In the genomic region with DNA sequence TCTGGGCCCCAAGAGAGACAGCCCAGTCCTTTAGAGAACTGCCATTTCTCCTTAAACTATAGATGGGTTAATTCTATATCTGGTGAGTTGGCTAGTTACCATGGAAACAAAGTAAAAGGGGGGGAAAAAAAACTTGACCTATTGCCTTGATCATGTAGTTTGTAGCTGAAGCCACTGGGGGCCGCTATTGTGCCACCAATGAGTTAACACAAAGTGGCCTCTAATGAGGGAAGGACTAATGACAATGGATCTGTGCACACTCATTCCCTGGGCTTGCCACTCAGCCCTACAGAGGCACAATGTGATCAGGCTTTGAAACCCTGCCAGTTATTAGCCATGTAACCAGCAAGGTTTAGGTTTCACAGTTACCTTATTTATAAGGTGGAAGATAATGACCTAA, we compare ENCODE assay signal across 8 mouse cellular contexts. TPM values are rescaled to one million over a fixed set of nuclear protein-coding genes. Genes with fewer than 3 reads are reported as not detected.
DNase-seq lines count a peak whose midpoint lies in the region; ATAC-seq and TF ChIP-seq lines count a peak whose summit lies in the region.

No protein-coding gene starts in this region.

- H3K9ac ChIP-seq in heart, adult 2 months (ENCODE audit: low read depth, low read length), result no peak overlapping the region
- 0 out of 2 replicates have a peak overlapping the region, but pooled peaks have one; percentile 1 for H3K9ac ChIP-seq in forebrain, embryonic 15.5 days (replicated peaks)

- H3K4me1 ChIP-seq in heart, adult 2 months (ENCODE audit: control insufficient read depth, insufficient read depth, low read length), result peaks cover 4% of the 10 kb centered on the region
- peaks cover 27% of the 10 kb centered on the region for H3K4me1 ChIP-seq in heart, embryonic 10.5 days
- H3K4me1 ChIP-seq in forebrain, embryonic 15.5 days, result peaks cover 40% of the 10 kb centered on the region

- 0 out of 2 replicates have a peak, but pooled peaks have one; percentile 47 for TF ChIP-seq EP300 in heart, adult 2 months (IDR thresholded peaks at IDR 0.05; ENCODE audit: insufficient read depth, low read depth, low read length)

- no peaks in the 10 kb centered on the region for H3K36me3 ChIP-seq in heart, adult 2 months (ENCODE audit: control insufficient read depth, insufficient read depth, low read length)
- H3K36me3 ChIP-seq in heart, embryonic 10.5 days, result peaks cover 4% of the 10 kb centered on the region
- no peaks in the 10 kb centered on the region for H3K36me3 ChIP-seq in forebrain, embryonic 15.5 days

- ATAC-seq in forebrain, embryonic 15.5 days (replicated peaks), result peak; percentile 56; the same call in 1 of the 2 replicates

- no peak for TF ChIP-seq POLR2A in heart, adult 2 months (IDR thresholded peaks at IDR 0.05; ENCODE audit: insufficient read depth, low read depth, low read length)

- peak; percentile 88 for TF ChIP-seq CTCF in heart, adult 2 months (IDR thresholded peaks at IDR 0.05)

- DNase-seq in heart, adult 2 months, result peak in 1 of 2 experiments; percentile 67
- no peak for DNase-seq in heart, embryonic 10.5 days (ENCODE audit: low spot score)
- DNase-seq in CD4-positive, CD25-positive, alpha-beta regulatory T cell, adult 2 months (ENCODE audit: low read depth, low spot score), result peak; percentile 82
- peak; percentile 54 for DNase-seq in brain, embryonic 18.5 days (ENCODE audit: low read depth, low spot score)
- peak; percentile 70 to 79 for DNase-seq in kidney, postnatal 25 days
- DNase-seq in mesoderm, embryonic 11.5 days (ENCODE audit: low read depth, low spot score), result peak; percentile 83
- DNase-seq in spleen, postnatal 36 days (ENCODE audit: low spot score in 2 of 2), result peak; percentile 22 to 59

- H3K79me2 ChIP-seq in heart, adult 2 months (replicated peaks; ENCODE audit: control insufficient read depth, insufficient read depth, low read length), result no peaks in the 10 kb centered on the region; the same call in 1 of the 2 replicates

- H3K9me3 ChIP-seq in heart, embryonic 10.5 days, result no peaks in the 10 kb centered on the region
- H3K9me3 ChIP-seq in forebrain, embryonic 15.5 days, result no peaks in the 10 kb centered on the region

- no peak overlapping the region for H3K27ac ChIP-seq in heart, adult 2 months
- H3K27ac ChIP-seq in heart, embryonic 10.5 days, result no peak overlapping the region
- H3K27ac ChIP-seq in forebrain, embryonic 15.5 days (replicated peaks), result peak overlapping the region; percentile 57

- H3K4me3 ChIP-seq in heart, adult 2 months, result no peak overlapping the region
- H3K4me3 ChIP-seq in heart, embryonic 10.5 days, result no peak overlapping the region
- H3K4me3 ChIP-seq in forebrain, embryonic 15.5 days, result no peak overlapping the region

- WGBS in heart, adult 2 months, result 0% methylated on average over 1 of the region's 1 CpGs
- 0% methylated on average over 1 of the region's 1 CpGs for WGBS in heart, embryonic 10.5 days
- WGBS in forebrain, embryonic 15.5 days, result 0% methylated on average over 1 of the region's 1 CpGs

- intact Hi-C loops in heart, adult 2 months (cut with DNase I), result loop anchor here (1.0 to 10.0 kb wide), 4 partner anchors 114 to 333 kb away; partner anchors contain the start of genes 2010003K11Rik, Ctsf and Mrpl11

- 0 out of 2 replicates have a peak, but pooled peaks cover under 1% of the 10 kb centered on the region for H3K27me3 ChIP-seq in heart, adult 2 months (ENCODE audit: control insufficient read depth, insufficient read depth, low read length)
- 0 out of 2 replicates have a peak, but pooled peaks cover 3% of the 10 kb centered on the region for H3K27me3 ChIP-seq in heart, embryonic 10.5 days (ENCODE audit: insufficient read depth, poor library complexity, severe bottlenecking)
- no peaks in the 10 kb centered on the region for H3K27me3 ChIP-seq in forebrain, embryonic 15.5 days

- H3K4me2 ChIP-seq in forebrain, embryonic 15.5 days (replicated peaks), result no peak overlapping the region

RNA-seq across cellular contexts. Expression of gene Rce1, which starts 3.4 kb away (rescaled TPM):
- total RNA-seq in heart, adult 2 months (2021), result 1 to 10 TPM; 7.1 to 8.7 TPM
- 35.7 and 37.3 TPM in 2 replicates for polyA plus RNA-seq in heart, adult 2 months (2012; rRNA removed)
- 53.1 and 61.9 TPM in 2 replicates for polyA plus RNA-seq in heart, embryonic 10.5 days (2016; fragmentation: Nextera tagmentation; extraction: Ambion mirVana)
- 53.8 and 56.5 TPM in 2 replicates for polyA plus RNA-seq in forebrain, embryonic 15.5 days (2015; fragmentation: Nextera tagmentation; extraction: Ambion mirVana)

RNA-seq across cellular contexts. Expression of gene Lrfn4, which starts 13.4 kb away (rescaled TPM):
- 1 to 10 TPM; 7.7 to 9.4 TPM for total RNA-seq in heart, adult 2 months (2021)
- 12.4 and 15.3 TPM in 2 replicates for polyA plus RNA-seq in heart, adult 2 months (2012; rRNA removed)
- polyA plus RNA-seq in heart, embryonic 10.5 days (2016; fragmentation: Nextera tagmentation; extraction: Ambion mirVana), result 4.4 and 7.2 TPM in 2 replicates
- polyA plus RNA-seq in forebrain, embryonic 15.5 days (2015; fragmentation: Nextera tagmentation; extraction: Ambion mirVana), result 10.9 and 11.7 TPM in 2 replicates
